In genomic region chr10:94520306-94521106, GRCm38 (mm10) we compare ENCODE assay signal across 8 mouse cellular contexts.
DNase-seq lines count a peak whose midpoint lies in the region; ATAC-seq and TF ChIP-seq lines count a peak whose summit lies in the region.

No protein-coding gene starts in this region.

- peaks cover 30% of the 10 kb centered on the region for H3K4me1 ChIP-seq in heart, adult 2 months (ENCODE audit: control insufficient read depth, insufficient read depth, low read length)
- H3K4me1 ChIP-seq in stomach, embryonic 15.5 days: peaks cover 25% of the 10 kb centered on the region

- H3K36me3 ChIP-seq in heart, adult 2 months (ENCODE audit: control insufficient read depth, insufficient read depth, low read length): peaks cover 19% of the 10 kb centered on the region
- H3K36me3 ChIP-seq in stomach, embryonic 15.5 days: no peaks in the 10 kb centered on the region

- no peaks in the 10 kb centered on the region for H3K9me3 ChIP-seq in stomach, embryonic 15.5 days

- peak overlapping the region; percentile 26; the same call in 1 of the 2 replicates for H3K4me3 ChIP-seq in heart, adult 2 months
- no peak overlapping the region for H3K4me3 ChIP-seq in stomach, embryonic 15.5 days (replicated peaks)

- peak overlapping the region; percentile 66 for H3K27ac ChIP-seq in heart, adult 2 months
- no peak overlapping the region; the same call in 1 of the 2 replicates for H3K27ac ChIP-seq in stomach, embryonic 15.5 days

- no peaks in the 10 kb centered on the region for H3K27me3 ChIP-seq in heart, adult 2 months (ENCODE audit: control insufficient read depth, insufficient read depth, low read length)
- no peaks in the 10 kb centered on the region for H3K27me3 ChIP-seq in stomach, embryonic 15.5 days (replicated peaks)

- peak overlapping the region; percentile 23 for H3K4me2 ChIP-seq in stomach, embryonic 15.5 days

- no peak for TF ChIP-seq POLR2A in heart, adult 2 months (IDR thresholded peaks at IDR 0.05; ENCODE audit: insufficient read depth, low read depth, low read length)

- no peak for DNase-seq in heart, adult 2 months
- DNase-seq in heart, postnatal 36 days: no peak
- DNase-seq in thymus, postnatal 0 days (ENCODE audit: low spot score): peak; percentile 7
- DNase-seq in thymus, postnatal 25 days: no peak
- peak; percentile 42 to 54 for DNase-seq in left cerebral cortex, postnatal 36 days (ENCODE audit: low spot score in 2 of 2)
- DNase-seq in spleen, postnatal 36 days (ENCODE audit: low spot score in 2 of 2): no peak
- no peak for DNase-seq in embryo, embryonic 10 days (ENCODE audit: low spot score)

- ATAC-seq in stomach, embryonic 15.5 days (ENCODE audit: insufficient read depth, low FRiP score, low read depth): no peak

- intact Hi-C loops in heart, adult 2 months (cut with DNase I): loop anchor here (2.0 kb wide), 1 partner anchor 22 kb away; no protein-coding TSS in a partner anchor
- intact Hi-C loops in heart, postnatal 36 days (cut with DNase I): loop anchor here (2.0 kb wide), 1 partner anchor 22 kb away; no protein-coding TSS in a partner anchor
- intact Hi-C loops in left cerebral cortex, postnatal 36 days (cut with DNase I): no loop called here

- H3K79me2 ChIP-seq in heart, adult 2 months (replicated peaks; ENCODE audit: control insufficient read depth, insufficient read depth, low read length): peaks cover 6% of the 10 kb centered on the region; the same call in 1 of the 2 replicates

- peak overlapping the region; percentile 22; the same call in 1 of the 2 replicates for H3K9ac ChIP-seq in heart, adult 2 months (ENCODE audit: low read depth, low read length)
- no peak overlapping the region for H3K9ac ChIP-seq in stomach, embryonic 15.5 days

- no peak for TF ChIP-seq CTCF in heart, adult 2 months (IDR thresholded peaks at IDR 0.05)

- WGBS in heart, adult 2 months: 27% methylated on average over 17 of the region's 17 CpGs
- WGBS in stomach, embryonic 15.5 days: 48% methylated on average over 17 of the region's 17 CpGs

- no peak for TF ChIP-seq EP300 in heart, adult 2 months (IDR thresholded peaks at IDR 0.05; ENCODE audit: insufficient read depth, low read depth, low read length)

Comparison
In these comparisons a context has a peak if more than half of its experiments do, and no peak if none do; other contexts are left out.
1. DNase-seq: peak in thymus, postnatal 0 days (single experiment) and left cerebral cortex, postnatal 36 days (2 of 2); none in heart, adult 2 months (0 of 2), heart, postnatal 36 days (0 of 2), thymus, postnatal 25 days (single experiment), spleen, postnatal 36 days (0 of 2) and embryo, embryonic 10 days (single experiment).